Mouse (Mus musculus) G1E-ER4 (cell line): Measurements from ENCODE around the gene Chd2. TPM values are rescaled to one million over a fixed set of nuclear protein-coding genes. Genes with fewer than 3 reads are reported as not detected.

Source experiments
- GATA1 ChIP-seq: IDR thresholded peaks from one replicate; pipeline ENCODE4 v1.8.0; 2012; ENCODE audit warnings: low read length, inconsistent platforms
- polyA plus RNA-seq: library from polyadenylated mRNA; stranded (reverse); fragments of >175 nt; gene quantifications from 2 replicates; pipeline ENCODE4 v1.2.3, GENCODE M21; 2012

Gene Chd2
- polyA plus RNA-seq, result 84.5 and 86.6 TPM in 2 replicates

DNA sequence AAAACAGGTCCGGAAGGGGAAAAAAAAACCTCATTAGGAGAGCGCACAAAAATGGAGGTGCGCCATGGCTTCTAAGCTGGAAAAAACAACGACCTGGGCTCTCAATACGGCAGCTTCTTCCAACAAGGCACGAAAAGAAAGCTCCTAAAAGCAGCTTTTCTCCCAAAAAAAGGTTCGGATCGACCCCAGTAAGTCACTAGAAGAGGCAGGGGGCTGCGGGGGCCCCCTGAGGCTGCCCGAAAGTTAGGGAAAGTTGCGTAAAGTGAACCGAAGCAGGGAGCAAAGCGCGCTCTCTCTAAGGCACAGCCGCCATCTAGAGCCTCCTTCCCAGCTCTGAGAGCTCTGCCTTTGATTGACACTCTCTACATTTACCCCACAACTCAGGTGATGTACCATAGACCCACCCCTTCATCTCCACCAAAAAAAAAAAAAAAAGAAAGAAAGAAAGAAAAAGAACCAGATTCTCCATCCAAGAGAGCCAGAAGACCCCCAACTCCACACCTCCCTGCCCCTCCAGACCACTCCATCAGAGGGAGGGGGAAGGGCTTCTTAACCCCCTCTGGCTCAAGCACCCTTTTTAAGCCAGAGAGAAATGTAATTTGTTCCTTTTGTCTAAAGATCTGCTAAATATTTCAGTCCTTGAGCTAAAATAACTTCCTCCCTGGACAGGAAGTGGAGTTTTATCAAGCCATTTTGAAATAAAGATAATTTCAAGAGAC is at the start of gene Chd2:
Gene Chd2, minus strand, starts transcription at position 419 of the 719 bp plus-strand sequence.
- no peak for TF ChIP-seq GATA1

DNA sequence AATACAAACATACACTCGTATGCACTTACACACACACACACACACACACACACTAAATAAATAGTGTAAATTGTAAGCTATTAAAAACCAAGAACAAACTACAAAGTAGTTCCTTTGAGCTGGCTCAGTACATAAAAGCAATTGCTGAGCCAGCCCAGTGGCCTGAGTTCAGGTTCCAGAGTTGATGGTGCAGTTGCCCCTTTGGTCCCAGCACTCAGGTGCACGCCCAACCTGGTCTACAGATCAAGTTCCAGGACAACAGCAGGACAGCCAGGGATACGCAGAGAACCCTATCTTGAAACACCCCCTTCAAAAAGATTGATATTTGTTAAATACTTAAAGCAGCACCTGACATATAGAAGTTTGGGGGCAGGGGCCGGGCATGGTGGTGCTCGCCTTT is 49.1 kb upstream of the Chd2 start:
- TF ChIP-seq GATA1, result no peak

DNA sequence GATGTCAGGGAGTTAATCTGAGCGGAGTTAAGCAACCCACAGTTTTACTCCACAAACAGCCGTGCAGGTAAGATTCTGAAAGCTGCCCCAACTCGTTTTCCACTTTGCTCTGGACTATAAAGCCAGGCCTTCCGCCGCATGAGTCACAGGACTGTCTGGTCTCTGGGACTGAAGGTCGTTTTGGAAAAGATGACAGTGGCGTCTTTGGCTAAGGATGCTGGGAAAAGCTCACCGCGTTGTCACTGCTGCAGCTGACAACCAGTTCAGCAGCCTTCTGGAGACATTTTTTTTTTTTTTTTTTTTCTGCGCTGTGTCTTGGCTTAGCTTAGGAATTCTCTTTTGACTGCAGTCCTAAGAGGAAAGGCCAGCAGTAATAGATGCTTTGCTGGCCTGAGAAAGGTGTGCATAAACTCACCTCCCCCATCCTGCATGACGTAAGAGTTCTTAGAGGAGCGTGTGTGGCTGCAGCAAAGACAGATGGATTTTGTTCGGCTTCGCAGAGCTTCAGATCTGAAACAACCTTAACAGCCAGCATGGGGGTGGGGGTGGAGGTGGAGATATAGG is 47.7 kb upstream of the Chd2 start:
- no peak for TF ChIP-seq GATA1

DNA sequence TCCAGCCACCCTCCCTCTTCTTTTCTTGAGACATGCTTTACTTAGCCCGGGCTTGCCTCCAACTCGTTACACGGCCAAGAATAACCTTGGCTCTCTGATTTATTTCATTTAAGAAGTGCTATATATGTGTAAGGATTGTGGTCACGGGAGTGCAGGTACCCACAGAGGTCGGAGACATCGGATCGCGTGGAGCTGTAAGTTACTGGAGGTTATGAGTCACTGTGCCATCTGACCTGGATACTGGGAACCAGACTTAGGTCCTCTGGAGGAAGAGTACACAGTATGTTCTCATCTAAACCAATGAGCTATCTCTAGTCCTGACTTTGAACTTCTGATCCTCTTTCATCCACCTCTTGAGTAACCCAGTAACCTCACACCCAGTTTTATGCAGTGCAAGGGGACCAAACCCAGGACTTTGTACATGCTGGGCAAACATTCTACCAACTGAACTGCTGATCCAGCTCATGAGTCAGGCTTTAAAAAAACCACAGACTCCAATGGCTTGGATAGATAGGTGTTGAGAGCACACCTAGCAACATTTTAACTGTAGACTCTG is 46.8 kb upstream of the Chd2 start:
- TF ChIP-seq GATA1, result no peak

DNA sequence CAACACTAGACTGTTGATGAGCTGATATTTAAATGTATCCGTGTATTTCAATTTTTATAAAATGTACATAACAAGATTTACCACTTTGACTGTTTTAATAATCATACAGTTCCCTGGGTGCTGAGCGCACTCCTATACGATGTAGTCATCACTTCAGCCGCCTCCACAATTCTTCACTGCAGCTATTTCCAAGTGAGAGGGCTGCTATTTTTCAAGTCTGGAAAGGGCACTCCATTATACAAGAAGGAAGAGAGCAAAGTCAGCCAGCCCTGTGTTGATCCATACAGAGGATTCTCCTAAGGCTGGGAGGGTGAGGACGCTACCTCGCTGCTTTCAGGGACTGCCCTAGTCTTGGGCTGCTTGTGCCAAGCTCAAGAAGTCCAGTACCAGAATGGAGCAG is 45.1 kb upstream of the Chd2 start:
- TF ChIP-seq GATA1, result no peak

DNA sequence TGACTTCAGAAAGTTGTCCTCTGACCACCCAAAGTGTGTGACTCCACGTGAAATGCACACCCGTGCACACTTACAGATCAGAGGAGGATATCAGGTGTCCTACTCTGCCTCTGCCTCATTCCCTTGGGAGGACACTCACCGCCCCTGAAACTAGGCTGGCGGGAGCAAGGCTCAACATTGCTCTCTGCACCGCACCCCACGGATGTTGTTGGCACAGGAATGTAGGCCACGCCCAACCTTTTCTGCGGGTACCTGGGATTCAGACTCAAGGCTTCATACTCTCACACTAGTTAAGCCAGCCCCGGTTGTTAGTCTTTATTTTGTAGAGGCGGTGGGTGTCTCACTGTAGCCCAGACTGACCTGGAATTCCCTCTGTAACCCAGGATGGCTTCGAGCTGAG is 44.6 kb upstream of the Chd2 start:
- TF ChIP-seq GATA1, result no peak

DNA sequence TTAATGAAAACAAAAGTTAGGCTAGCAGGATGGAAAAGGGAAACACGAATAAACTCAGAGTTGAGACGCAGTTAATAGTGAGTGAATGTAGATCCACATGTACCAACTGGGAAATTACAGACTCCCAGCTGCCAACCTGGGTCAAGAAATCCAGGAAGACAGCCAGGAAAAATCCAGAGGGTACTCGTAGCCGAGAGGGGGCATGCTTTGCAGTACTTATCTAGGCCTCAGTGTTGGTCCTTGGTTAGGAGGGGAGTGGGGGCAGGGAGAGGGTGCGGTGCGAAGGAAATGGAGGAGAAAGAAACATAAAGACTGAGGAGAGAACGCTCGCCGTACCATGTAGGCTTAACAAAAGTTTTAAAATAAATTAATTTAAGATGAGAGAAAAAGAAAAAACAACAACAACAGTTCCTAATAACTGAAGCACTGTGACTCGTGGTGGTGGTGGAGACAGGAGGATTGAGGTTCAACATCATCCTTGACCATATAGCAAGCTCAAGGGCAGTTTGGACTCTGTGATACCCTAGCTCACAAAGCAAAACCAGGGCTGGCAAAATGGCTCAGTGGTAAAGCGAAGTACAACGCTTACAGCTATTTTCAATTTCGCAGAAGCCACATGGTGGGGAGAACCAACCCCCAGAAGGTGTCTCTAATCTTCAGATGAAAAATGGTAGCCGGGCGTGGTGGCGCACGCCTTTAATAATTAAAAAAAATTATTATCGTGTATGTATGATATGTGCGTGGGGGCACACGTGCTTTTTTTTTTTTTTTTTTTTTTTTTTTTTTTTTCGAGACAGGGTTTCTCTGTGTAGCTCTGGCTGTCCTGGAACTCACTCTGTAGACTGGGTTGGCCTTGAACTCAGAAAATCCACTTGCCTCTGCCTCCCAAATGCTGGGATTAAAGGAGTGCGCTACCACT is 43.7 kb upstream of the Chd2 start:
- TF ChIP-seq GATA1, result no peak

DNA sequence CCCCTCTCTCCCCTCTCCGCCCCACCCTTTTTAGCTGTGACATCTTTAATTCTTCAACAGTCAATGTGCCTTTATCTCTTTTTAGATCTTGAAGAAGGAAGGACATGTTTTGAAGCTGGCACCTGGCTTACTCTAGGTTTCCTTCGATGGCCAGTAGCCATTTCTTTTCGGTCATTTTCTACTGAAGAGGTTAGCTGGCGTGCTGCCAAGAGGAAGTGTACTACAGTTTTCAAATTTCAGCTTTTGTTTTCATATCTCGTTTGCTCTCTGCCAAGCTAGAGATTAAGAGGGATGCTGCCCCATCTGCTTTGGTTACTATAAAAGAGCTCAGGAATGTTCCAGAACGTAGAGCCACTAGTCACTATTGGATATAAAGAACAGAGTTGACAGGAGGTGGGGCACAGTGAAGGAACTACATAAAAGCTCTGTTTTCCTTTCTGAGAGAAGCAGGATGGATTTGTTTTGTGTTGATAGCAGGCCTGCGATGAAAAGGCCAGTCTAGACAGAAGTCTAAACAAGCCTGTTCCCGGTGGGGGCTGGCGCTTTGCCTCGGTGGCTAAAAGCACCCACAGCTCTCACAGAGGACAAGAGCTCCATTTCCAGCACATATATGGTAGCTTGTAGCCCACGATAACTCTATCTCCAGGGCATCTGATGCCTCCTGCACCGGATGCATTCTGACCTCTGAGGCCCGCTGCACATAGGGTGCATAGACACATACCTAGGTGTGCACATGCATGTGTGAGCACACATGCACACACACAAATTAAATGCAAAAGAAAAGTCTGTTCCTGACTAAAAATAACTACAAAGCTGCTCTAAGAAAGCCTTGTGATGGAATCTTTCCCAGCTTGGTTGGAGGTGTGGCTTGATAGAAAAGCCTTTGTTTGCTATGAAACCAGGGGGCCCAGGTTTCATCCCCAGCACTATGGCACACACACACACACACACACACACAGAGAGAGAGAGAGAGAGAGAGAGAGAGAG is 42.7 kb upstream of the Chd2 start:
- peak; percentile 50 for TF ChIP-seq GATA1

DNA sequence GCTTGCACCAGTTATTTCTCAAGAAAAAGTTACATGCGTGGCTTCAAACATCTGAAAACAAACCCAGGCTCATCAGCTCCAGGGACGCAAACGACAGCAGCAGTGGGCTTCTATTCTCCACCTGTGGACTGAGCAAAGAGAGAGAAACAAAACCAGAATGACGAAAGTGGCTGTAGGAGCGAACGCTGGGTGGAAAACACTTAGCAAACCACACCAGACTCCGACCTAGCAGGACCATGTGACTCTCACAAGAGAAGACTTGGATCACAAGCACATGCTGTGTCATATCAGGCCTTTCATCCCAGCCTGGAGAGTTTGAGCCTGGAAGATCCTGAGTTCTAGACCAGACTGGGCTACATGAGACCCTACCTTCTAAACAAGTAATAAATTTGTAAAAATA is 41.8 kb upstream of the Chd2 start:
- TF ChIP-seq GATA1, result no peak

DNA sequence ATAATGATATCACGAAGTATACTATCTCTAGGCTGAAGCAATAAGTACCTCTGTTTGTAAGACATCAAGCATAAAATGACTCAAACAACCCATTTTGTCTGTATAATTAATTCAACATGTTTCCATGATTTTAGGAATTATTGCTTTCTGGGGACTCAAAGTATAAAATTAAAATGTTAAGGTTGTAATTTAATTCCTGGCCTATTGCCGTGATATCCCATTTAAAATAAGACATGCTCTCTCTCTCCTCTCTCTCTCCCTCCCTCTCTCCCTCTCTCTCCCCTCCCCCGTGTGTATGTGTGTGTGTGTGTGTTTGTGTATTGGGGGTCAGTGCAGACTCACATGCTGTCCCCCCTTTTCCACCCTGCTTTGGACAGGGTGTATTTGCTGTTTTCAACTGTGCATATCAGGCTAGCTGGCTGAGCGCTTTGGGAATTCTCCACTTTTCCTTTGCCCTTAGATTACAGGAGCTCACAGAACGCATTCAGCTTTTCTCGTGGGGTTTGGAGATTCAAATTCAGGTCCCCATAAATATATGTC is 40.3 kb upstream of the Chd2 start:
- no peak for TF ChIP-seq GATA1

DNA sequence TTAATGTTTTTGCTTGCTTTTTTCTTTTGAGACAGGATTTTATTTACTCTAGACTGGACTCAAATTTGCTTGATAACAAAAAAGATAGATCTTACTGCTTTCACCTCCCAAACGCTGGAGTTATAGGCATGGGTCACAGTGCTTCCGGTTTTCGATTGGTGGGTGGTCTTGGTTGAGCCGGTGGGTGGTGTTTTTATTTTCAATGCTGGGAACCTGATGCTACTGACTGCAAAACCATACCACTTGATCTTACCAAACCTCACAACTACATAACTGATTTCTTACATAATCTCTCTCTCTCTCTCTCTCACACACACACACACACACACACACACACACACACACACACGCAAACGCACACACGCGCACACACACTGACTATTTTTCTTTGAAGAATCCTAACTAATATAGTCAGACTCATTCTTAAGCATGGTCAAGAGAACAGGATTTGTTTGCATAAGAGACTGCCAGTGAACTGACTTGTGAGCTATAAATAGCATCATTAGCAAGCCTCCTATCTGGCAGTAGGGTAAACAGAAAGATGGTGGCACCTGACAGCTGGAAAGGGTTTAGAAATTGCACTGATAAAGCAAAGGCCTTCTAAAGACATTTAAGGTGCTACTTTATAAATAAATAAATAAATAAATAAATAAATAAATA is 37.6 kb upstream of the Chd2 start:
- no peak for TF ChIP-seq GATA1

DNA sequence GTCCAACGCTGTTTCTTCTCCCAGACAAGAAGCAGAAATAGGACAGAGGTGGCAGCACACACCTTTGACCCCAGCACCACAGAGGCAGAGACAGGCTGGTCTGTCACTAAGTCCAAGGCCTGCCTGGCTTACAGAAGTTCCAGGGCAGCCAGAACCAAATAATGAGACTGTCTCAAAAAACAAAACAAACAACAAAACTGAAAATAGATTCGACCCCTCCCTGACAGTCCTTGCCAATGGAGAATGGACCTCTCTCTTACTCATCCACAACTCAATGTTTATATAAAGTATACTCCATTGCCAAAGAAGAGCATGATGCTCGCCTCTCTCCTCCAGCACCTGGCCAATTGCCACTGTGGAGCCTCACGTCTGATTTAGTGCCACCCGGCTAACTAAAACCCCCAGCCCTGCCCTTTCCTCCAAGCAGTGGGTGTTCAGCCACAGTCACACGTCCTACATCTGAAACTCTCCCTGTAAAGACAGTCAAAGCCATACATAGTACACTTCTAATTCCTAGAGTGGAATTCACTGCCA is 36.3 kb upstream of the Chd2 start:
- no peak for TF ChIP-seq GATA1

DNA sequence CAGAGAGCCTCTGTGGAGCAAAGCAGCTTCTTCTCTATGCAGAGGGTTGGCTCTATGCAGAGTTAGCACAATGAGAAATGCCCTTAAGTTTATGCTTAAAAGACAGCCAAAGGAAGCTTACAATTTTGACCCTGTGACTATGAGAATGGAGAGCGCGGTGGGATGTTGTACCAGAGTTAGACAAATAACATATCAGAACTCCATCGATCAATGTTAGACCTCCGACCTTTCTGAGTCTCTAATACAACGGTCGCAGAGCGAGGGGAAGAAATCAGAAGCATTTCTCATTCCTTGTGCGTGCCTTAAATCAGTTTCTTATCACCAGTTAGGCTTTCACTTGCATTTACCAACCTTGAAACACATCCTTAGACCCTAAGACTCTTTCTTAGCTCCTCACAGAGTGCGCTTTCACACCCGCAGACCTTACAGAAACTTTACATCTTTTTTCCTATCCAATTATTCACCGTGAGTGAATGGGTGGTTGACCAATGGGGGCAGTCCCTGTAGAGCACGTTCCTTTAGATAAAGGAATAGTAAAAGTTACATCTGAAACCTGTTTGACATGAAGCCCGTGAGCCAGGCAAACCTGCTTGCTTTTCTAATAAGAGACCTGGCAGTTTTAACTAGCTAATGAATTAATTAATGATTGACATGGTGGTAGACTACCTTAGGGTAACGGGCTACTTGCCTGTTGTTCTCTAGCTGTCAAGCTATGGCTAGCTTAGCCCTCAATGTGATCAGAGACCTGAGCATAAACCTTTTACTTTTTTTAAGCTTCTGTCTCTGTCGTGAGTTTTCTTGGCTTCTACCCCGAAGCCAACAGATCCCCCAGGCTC is 34.7 kb upstream of the Chd2 start:
- no peak for TF ChIP-seq GATA1
